Mouse (Mus musculus): ENCODE measurements around the gene Abcc12.

The Abcc12 gene

GRCm38 (mm10) chr8:86580458-86580857, at the start of gene Abcc12:
TSS of gene Abcc12 (minus strand) at chr8:86580686.
- DNase-seq = no peak

- DNase-seq = no peak
Observed at GRCm38 (mm10) chr8:86630212-86630611, 49.7 kb upstream of the Abcc12 start.

DNA sequence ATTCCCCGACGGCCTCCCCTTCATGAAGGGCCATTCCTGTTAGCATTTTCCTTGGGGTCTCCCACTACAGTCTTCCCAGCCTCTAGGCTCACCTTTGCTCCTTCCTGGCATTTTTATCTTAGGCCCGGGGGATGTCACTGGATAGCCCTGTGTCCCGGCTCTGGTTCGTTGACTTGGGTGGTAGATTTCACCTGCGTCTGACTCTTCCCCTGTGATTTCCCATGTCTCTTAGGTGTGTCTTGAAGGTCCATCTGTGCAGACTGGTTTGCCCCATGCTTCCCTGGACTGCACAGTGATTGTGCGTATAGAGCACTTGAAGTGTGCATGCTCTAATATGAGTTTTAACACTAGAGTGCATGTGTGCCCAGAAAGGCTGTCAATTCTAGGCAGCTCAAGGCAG, 44.4 kb upstream of the Abcc12 start:
- no peak for DNase-seq

GRCm38 (mm10) chr8:86623911-86624731, 43.6 kb upstream of the Abcc12 start, which contains the start of gene Lonp2:
TSS of gene Lonp2 (plus strand) at chr8:86624043.
- peak; percentile 98 for DNase-seq

GRCm38 (mm10) chr8:86623551-86623910, 43.0 kb upstream of the Abcc12 start:
- DNase-seq = no peak

DNA sequence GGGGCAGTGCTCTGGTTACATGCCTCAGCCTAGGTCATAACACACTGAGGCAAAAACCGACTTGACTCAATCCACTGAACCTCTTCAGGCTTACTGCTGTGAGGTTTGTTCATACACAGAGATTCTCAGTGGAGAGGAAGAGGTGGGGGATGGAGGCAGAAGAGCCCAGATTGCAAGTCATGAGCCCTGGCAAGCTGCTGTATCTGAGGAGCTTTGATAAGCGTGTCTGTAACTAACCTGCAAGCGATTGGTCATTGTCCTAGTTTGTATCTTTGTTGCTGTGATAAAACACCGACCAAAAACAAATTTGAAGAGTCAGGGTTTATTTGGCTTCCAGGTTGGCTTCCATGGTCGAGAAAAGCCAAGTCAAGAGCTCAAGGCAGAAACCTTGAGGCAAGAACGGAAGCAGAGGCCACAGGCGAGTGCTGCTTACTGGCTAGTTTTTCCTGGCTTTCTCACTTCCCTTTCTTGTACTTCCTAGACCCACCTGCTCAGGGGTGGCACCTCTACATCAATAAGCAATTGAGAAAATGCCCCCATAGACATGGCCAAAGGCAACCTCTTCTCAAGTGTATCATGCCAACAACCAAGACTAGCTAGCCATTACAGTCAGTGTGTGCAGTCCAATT, 37.4 kb upstream of the Abcc12 start:
- DNase-seq = no peak

DNA sequence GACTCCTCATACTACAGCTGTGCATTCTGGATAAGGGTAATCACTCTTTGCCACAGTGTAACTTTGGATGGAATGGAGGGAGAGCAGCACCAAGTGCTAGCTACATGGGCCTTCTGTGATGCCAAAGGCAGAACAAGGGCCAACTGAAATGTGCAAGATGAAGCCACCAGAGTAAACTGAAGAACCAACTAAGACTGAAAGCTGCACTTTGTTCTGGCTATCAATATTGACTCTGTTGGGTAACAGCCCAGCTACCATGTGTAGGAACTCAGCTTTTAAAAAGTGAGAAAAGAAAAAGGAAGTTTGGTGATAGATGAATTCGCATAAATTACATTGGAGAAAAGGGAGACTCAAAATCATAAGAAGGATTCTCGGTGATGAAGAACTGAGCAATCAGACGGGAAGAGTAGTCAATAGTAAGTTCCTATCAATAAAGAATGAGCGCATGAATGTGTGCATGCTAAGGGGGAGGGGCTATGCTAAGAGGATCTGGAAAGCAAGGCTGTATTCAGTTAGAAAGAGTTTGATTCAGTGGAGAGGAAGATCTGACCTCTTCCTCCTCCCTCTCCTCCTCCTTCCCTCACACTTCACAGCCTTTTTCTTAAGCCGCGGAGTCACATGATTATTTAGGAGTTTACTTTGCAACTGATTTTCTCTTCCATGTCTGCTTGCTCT, 34.7 kb upstream of the Abcc12 start:
- DNase-seq = no peak

- no peak for DNase-seq
Observed at GRCm38 (mm10) chr8:86613798-86614197, 33.3 kb upstream of the Abcc12 start.

- DNase-seq = no peak
Observed at GRCm38 (mm10) chr8:86604676-86605075, 24.2 kb upstream of the Abcc12 start.

GRCm38 (mm10) chr8:86603174-86603573, 22.7 kb upstream of the Abcc12 start:
- no peak for DNase-seq

- no peak for DNase-seq
Observed at GRCm38 (mm10) chr8:86600311-86600710, 19.8 kb upstream of the Abcc12 start.

- no peak for DNase-seq
Observed at GRCm38 (mm10) chr8:86599299-86599698, 18.8 kb upstream of the Abcc12 start.

GRCm38 (mm10) chr8:86597681-86598080, 17.2 kb upstream of the Abcc12 start:
- DNase-seq = no peak

- DNase-seq = no peak
Observed at GRCm38 (mm10) chr8:86595671-86596070, 15.2 kb upstream of the Abcc12 start.

- no peak for DNase-seq
Observed at GRCm38 (mm10) chr8:86594159-86594796, 13.8 kb upstream of the Abcc12 start.

- no peak for DNase-seq
Observed at GRCm38 (mm10) chr8:86593099-86593498, 12.6 kb upstream of the Abcc12 start.

- DNase-seq = no peak
Observed at GRCm38 (mm10) chr8:86588338-86588737, 7.9 kb upstream of the Abcc12 start.

GRCm38 (mm10) chr8:86586642-86587041, 6.2 kb upstream of the Abcc12 start:
- no peak for DNase-seq

- no peak for DNase-seq
Observed at GRCm38 (mm10) chr8:86586058-86586457, 5.6 kb upstream of the Abcc12 start.

DNA sequence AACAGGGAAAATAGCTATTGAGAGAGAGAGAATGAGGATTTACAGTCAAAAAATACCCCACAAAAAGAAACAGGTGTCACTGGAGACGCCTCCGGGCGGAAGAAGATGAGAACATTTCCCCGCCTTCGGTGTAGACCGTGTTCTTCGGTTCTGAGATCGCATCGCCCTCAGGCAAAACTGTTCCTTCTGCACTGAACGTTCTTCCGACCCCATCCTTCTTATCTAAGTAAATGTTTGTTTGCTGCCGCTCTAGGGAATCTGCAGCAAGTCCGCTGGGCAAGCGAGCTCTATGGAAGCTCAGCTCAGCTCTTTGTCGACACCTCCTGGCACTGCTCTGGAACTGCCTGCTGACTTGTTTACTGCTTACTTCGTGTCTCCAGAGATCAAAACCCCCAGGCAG, 5.0 kb upstream of the Abcc12 start:
- peak; percentile 77 for DNase-seq

GRCm38 (mm10) chr8:86585118-86585517, 4.6 kb upstream of the Abcc12 start:
- peak; percentile 82 for DNase-seq

DNA sequence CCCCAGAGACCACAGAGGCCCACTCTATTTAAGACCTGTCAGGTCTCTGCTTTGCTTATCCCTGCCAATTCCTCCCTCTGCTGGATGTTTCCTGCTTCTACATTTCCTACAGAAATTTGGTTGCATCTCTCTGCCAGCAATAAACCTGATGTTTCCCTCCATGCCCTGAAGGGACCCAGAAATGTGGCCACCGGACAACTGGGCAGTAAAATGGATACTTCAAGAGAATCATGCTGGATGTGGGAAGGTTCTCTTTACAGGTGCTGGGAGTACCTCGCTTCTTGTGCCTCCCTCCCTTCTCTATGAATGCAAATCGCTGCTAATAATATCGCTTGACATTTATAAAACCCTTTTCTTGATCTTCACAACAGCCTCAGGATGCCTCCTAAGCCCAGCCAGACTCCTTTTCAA, 1.4 kb upstream of the Abcc12 start:
- DNase-seq = no peak

- no peak for DNase-seq
Observed at GRCm38 (mm10) chr8:86578693-86579092, 1.8 kb downstream of the Abcc12 start.
